Mouse (Mus musculus) limb, embryonic 15.5 days (tissue): ENCODE measurements around the gene Nfkbia. TPM values are rescaled to one million over a fixed set of nuclear protein-coding genes. Genes with fewer than 3 reads are reported as not detected.
A peak's percentile ranks its signal among the peaks of the same experiment; 100 is the strongest.

Source experiments
- ATAC-seq: fragments of 200-750 bp; cut with Nextera tagmentation; 2 replicates; pipeline ENCODE4 v1.8.0; 2017; ENCODE audit warnings: low read depth, moderate TSS enrichment; ENCODE audit not compliant: insufficient number of reproducible peaks, low FRiP score, low TSS enrichment
- H3K27ac ChIP-seq: fragments of 300-500 bp; sonication (generic); 2 replicates; pipeline ENCODE4 v1.5.1; 2015; ENCODE audit warnings: moderate library complexity, mild to moderate bottlenecking, inconsistent platforms
- H3K27me3 ChIP-seq: fragments of 300-500 bp; sonication (generic); 2 replicates; pipeline ENCODE4 v1.6.1; 2015; ENCODE audit warnings: inconsistent platforms
- H3K36me3 ChIP-seq: fragments of 300-500 bp; sonication (generic); 2 replicates; pipeline ENCODE4 v1.6.1; 2015; ENCODE audit warnings: inconsistent platforms
- H3K4me1 ChIP-seq: fragments of 300-500 bp; sonication (generic); 2 replicates; pipeline ENCODE4 v1.6.1; 2015; ENCODE audit warnings: inconsistent platforms
- H3K4me2 ChIP-seq: fragments of 300-500 bp; sonication (generic); 2 replicates; pipeline ENCODE4 v1.6.1; 2015; ENCODE audit warnings: mild to moderate bottlenecking, inconsistent platforms
- H3K4me3 ChIP-seq: fragments of 300-500 bp; sonication (generic); 2 replicates; pipeline ENCODE4 v1.5.1; 2015; ENCODE audit warnings: mild to moderate bottlenecking, inconsistent platforms
- H3K9ac ChIP-seq: fragments of 300-500 bp; sonication (generic); 2 replicates; pipeline ENCODE4 v1.6.1; 2015; ENCODE audit warnings: inconsistent platforms
- H3K9me3 ChIP-seq: fragments of 300-500 bp; sonication (generic); 2 replicates; pipeline ENCODE4 v1.6.1; 2016; ENCODE audit warnings: inconsistent platforms
- WGBS: fragments of 180-500 bp; shearing (Covaris S2); methylation state at CpG from one replicate; pipeline ENCODE4 v1.1.7; 2015; 5-methylcytosine and 5-hydroxymethylcytosine counted together
- polyA plus RNA-seq: library from polyadenylated mRNA; unstranded; fragments of >200 nt; fragmentation: Nextera tagmentation; extraction: Ambion mirVana; gene quantifications from 2 replicates; pipeline ENCODE4 v1.2.1, GENCODE M21; 2015

Nfkbia gene
- polyA plus RNA-seq, 1 experiment from 2014 or later = 139 TPM

GRCm38 (mm10) chr12:55505314-55506028 is 13.0 kb upstream of the Nfkbia start:
- H3K27me3 ChIP-seq = 0 out of 2 replicates have a peak, but pooled peaks cover 3% of the 10 kb centered on the region
- H3K4me3 ChIP-seq = no peak overlapping the region
- H3K9me3 ChIP-seq = no peaks in the 10 kb centered on the region
- WGBS = 59% methylated on average over 7 of the region's 7 CpGs
- H3K27ac ChIP-seq = no peak overlapping the region
- no peak overlapping the region for H3K4me2 ChIP-seq
- H3K4me1 ChIP-seq = 0 out of 2 replicates have a peak, but pooled peaks cover 2% of the 10 kb centered on the region
- no peak for ATAC-seq
- no peaks in the 10 kb centered on the region for H3K36me3 ChIP-seq
- no peak overlapping the region for H3K9ac ChIP-seq

- Histone ChIP-seq H3K4me1 (peaks cover 7% of the 10 kb centered on the region; the same call in 1 of the 2 replicates), H3K9ac (no peak overlapping the region), H3K4me3 (no peak overlapping the region), H3K9me3 (no peaks in the 10 kb centered on the region), H3K36me3 (no peaks in the 10 kb centered on the region), H3K4me2 (no peak overlapping the region), H3K27ac (no peak overlapping the region), H3K27me3 (0 out of 2 replicates have a peak, but pooled peaks cover 1% of the 10 kb centered on the region)
- 1% methylated on average over 10 of the region's 10 CpGs for WGBS
- peak; percentile 42; the same call in 1 of the 2 replicates for ATAC-seq
Observed at GRCm38 (mm10) chr12:55499031-55499430, 6.6 kb upstream of the Nfkbia start.

- H3K27ac ChIP-seq = no peak overlapping the region
- H3K36me3 ChIP-seq = no peaks in the 10 kb centered on the region
- no peak for ATAC-seq
- H3K4me2 ChIP-seq = no peak overlapping the region
- WGBS = 47% methylated on average over 8 of the region's 8 CpGs
- no peak overlapping the region for H3K4me3 ChIP-seq
- no peaks in the 10 kb centered on the region for H3K27me3 ChIP-seq
- no peaks in the 10 kb centered on the region for H3K9me3 ChIP-seq
- peaks cover 18% of the 10 kb centered on the region for H3K4me1 ChIP-seq
- no peak overlapping the region for H3K9ac ChIP-seq
Observed at GRCm38 (mm10) chr12:55497737-55498136, 5.3 kb upstream of the Nfkbia start.

- Histone ChIP-seq H3K9ac (no peak overlapping the region), H3K4me3 (no peak overlapping the region), H3K27ac (no peak overlapping the region), H3K27me3 (no peaks in the 10 kb centered on the region), H3K36me3 (peaks cover 4% of the 10 kb centered on the region; the same call in 1 of the 2 replicates), H3K9me3 (no peaks in the 10 kb centered on the region), H3K4me1 (peaks cover 25% of the 10 kb centered on the region), H3K4me2 (no peak overlapping the region)
- WGBS = 69% methylated on average over 5 of the region's 5 CpGs
- ATAC-seq = no peak
Observed at GRCm38 (mm10) chr12:55495902-55496605, 3.6 kb upstream of the Nfkbia start.

- H3K4me3 ChIP-seq = no peak overlapping the region
- H3K4me2 ChIP-seq = no peak overlapping the region
- peaks cover 32% of the 10 kb centered on the region for H3K4me1 ChIP-seq
- no peaks in the 10 kb centered on the region for H3K9me3 ChIP-seq
- ATAC-seq = no peak
- no peak overlapping the region for H3K27ac ChIP-seq
- WGBS = 36% methylated on average over 9 of the region's 9 CpGs
- H3K9ac ChIP-seq = no peak overlapping the region
- H3K36me3 ChIP-seq = peaks cover 12% of the 10 kb centered on the region
- H3K27me3 ChIP-seq = no peaks in the 10 kb centered on the region
Observed at GRCm38 (mm10) chr12:55495114-55495901, 2.9 kb upstream of the Nfkbia start.

GRCm38 (mm10) chr12:55493381-55493780 is 934 bp upstream of the Nfkbia start:
- no peak for ATAC-seq
- Histone ChIP-seq H3K9ac (no peak overlapping the region), H3K4me1 (peaks cover 41% of the 10 kb centered on the region), H3K27ac (peak overlapping the region; percentile 100), H3K27me3 (no peaks in the 10 kb centered on the region), H3K4me3 (peak overlapping the region; percentile 93; the same call in 1 of the 2 replicates), H3K36me3 (peaks cover 30% of the 10 kb centered on the region), H3K9me3 (no peaks in the 10 kb centered on the region), H3K4me2 (peak overlapping the region; percentile 75)
- WGBS = 20% methylated on average over 8 of the region's 8 CpGs

- Histone ChIP-seq H3K4me3 (peak overlapping the region; percentile 93), H3K36me3 (peaks cover 34% of the 10 kb centered on the region), H3K4me2 (peak overlapping the region; percentile 75), H3K27me3 (no peaks in the 10 kb centered on the region), H3K4me1 (peaks cover 41% of the 10 kb centered on the region), H3K9me3 (no peaks in the 10 kb centered on the region), H3K9ac (peak overlapping the region; percentile 98), H3K27ac (peak overlapping the region; percentile 100)
- under 1% methylated on average over 12 of the region's 12 CpGs for WGBS
- no peak for ATAC-seq
Observed at GRCm38 (mm10) chr12:55492941-55493340, 494 bp upstream of the Nfkbia start.

GRCm38 (mm10) chr12:55491516-55492183 is 797 bp downstream of the Nfkbia start:
- Histone ChIP-seq H3K27ac (peak overlapping the region; percentile 100), H3K9me3 (no peaks in the 10 kb centered on the region), H3K4me2 (peak overlapping the region; percentile 75), H3K4me3 (peak overlapping the region; percentile 93), H3K36me3 (peaks cover 47% of the 10 kb centered on the region), H3K4me1 (peaks cover 41% of the 10 kb centered on the region), H3K27me3 (no peaks in the 10 kb centered on the region), H3K9ac (peak overlapping the region; percentile 98)
- ATAC-seq = peak; percentile 87
- under 1% methylated on average over 37 of the region's 57 CpGs for WGBS

GRCm38 (mm10) chr12:55490722-55491449 is 1.6 kb downstream of the Nfkbia start:
- 67% methylated on average over 13 of the region's 13 CpGs for WGBS
- Histone ChIP-seq H3K4me1 (peaks cover 41% of the 10 kb centered on the region), H3K4me3 (peak overlapping the region; percentile 93), H3K27ac (peak overlapping the region; percentile 100), H3K9ac (peak overlapping the region; percentile 98; the same call in 1 of the 2 replicates), H3K4me2 (peak overlapping the region; percentile 75), H3K9me3 (no peaks in the 10 kb centered on the region), H3K27me3 (no peaks in the 10 kb centered on the region), H3K36me3 (peaks cover 55% of the 10 kb centered on the region)
- no peak for ATAC-seq

- peaks cover 40% of the 10 kb centered on the region for H3K4me1 ChIP-seq
- peak overlapping the region; percentile 93 for H3K4me3 ChIP-seq
- H3K36me3 ChIP-seq = peaks cover 56% of the 10 kb centered on the region
- H3K9me3 ChIP-seq = no peaks in the 10 kb centered on the region
- H3K27ac ChIP-seq = peak overlapping the region; percentile 51; the same call in 1 of the 2 replicates
- no peaks in the 10 kb centered on the region for H3K27me3 ChIP-seq
- no peak for ATAC-seq
- WGBS = 59% methylated on average over 14 of the region's 14 CpGs
- peak overlapping the region; percentile 75 for H3K4me2 ChIP-seq
- H3K9ac ChIP-seq = no peak overlapping the region
Observed at GRCm38 (mm10) chr12:55489986-55490721, 2.3 kb downstream of the Nfkbia start.
